Mouse (Mus musculus) stomach, postnatal 0 days (tissue): ENCODE data around the gene Zfp292.
"Not testable (repeated sequence)": the region's sequence is repeated elsewhere in the genome, so short reads cannot be mapped to it uniquely, and the experiment has no call there.

ENCODE experiments used
- CTCF ChIP-seq: IDR thresholded peaks from 2 replicates; pipeline ENCODE4 v1.5.1; 2016; ENCODE audit warnings: antibody characterized with exemption, low read depth, mild to moderate bottlenecking, moderate library complexity
- EP300 ChIP-seq: optimal IDR thresholded peaks from 2 replicates; pipeline ENCODE3; 2016; ENCODE audit warnings: antibody characterized with exemption

GRCm38 (mm10) chr4:34901582-34901981, 18.8 kb upstream of the Zfp292 start:
- TF ChIP-seq CTCF, EP300: not testable (repeated sequence)
